Mouse (Mus musculus): ENCODE data around the gene Eps8l1. TPM values are rescaled to one million over a fixed set of nuclear protein-coding genes. Genes with fewer than 3 reads are reported as not detected.
A peak's percentile ranks its signal among the peaks of the same experiment; 100 is the strongest.
"Not testable (repeated sequence)": the region's sequence is repeated elsewhere in the genome, so short reads cannot be mapped to it uniquely, and the experiment has no call there.

Eps8l1 gene
- polyA plus RNA-seq, 1 experiment from 2014 or later = 15.5 TPM

DNA sequence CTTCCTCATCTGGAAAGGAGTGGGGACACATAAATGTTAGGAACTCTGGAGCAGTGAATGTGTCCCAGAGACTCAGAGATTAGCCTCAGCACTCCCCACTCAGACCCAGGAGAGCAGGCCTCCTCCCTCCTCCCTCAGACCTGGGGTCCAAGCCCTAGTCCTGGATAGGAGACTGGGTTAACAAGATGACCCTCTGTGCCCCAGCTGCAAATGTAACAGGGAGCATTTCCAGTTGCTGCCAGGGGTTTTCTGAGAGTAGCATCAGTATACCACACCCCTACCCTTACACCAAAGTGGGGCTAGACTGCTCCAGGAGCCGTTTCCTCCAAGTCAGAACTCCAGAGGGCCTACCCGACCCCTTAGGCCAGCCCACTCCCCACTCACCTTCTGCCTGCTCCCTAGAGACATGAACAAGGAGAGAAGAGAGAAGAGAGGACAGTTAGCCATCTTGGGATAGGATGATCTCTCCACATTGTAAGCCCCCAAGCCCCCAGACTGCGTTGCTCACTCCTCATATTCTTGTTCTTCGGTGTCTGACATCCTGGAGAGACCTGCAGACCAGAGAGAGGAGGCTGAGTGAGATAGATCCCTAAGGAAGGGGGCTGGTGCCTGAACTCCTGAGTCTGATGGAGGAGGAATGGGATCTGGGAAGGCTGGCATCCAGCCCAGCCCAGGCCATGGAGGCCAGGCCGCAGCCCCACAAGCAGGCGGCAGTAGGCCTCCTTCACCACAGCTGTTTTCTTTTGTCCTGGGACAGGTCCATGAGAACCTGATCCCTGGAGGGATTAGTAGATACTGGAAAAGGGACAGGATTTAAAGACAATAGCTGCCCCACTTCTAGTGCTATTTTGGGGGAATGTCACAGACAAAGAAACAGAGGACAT, 53.6 kb downstream of the Eps8l1 start:
- Histone ChIP-seq H3K27ac (no peak overlapping the region), H3K4me3 (no peak overlapping the region), H3K9me3 (no peaks in the 10 kb centered on the region), H3K4me2 (no peak overlapping the region), H3K9ac (no peak overlapping the region), H3K4me1 (peaks cover 39% of the 10 kb centered on the region), H3K27me3 (no peaks in the 10 kb centered on the region), H3K36me3 (no peaks in the 10 kb centered on the region)
- no peak; the same call in 1 of the 2 replicates for ATAC-seq (ENCODE audit: borderline replicate concordance, extremely low read depth, low FRiP score, low TSS enrichment)
- WGBS = 49% methylated on average over 6 of the region's 6 CpGs

DNA sequence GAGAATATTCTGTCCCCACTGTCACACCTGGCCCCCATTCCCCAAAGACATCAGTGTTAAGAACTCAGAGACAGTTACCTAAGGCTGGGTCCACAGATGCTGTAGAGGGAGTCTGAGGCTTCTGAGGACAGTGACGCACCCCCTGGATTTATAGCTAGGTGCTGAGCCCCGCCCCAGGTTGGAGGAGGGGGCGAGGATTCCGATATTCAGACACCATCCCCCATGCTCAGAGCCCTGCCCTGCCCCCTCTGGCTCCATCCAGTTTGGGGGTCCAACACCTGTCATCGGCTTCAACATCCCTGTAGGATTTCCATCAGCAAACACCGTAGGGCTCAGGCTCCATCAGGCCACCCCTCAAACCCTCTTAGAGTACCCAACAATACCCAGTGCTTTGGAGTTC, 55.4 kb downstream of the Eps8l1 start:
- ATAC-seq (ENCODE audit: borderline replicate concordance, extremely low read depth, low FRiP score, low TSS enrichment) = no peak
- Histone ChIP-seq H3K4me1 (peaks cover 28% of the 10 kb centered on the region), H3K9me3 (no peaks in the 10 kb centered on the region), H3K4me3 (no peak overlapping the region), H3K27me3 (no peaks in the 10 kb centered on the region), H3K9ac (no peak overlapping the region), H3K36me3 (no peaks in the 10 kb centered on the region), H3K27ac (no peak overlapping the region), H3K4me2 (no peak overlapping the region)
- WGBS = 46% methylated on average over 6 of the region's 6 CpGs

DNA sequence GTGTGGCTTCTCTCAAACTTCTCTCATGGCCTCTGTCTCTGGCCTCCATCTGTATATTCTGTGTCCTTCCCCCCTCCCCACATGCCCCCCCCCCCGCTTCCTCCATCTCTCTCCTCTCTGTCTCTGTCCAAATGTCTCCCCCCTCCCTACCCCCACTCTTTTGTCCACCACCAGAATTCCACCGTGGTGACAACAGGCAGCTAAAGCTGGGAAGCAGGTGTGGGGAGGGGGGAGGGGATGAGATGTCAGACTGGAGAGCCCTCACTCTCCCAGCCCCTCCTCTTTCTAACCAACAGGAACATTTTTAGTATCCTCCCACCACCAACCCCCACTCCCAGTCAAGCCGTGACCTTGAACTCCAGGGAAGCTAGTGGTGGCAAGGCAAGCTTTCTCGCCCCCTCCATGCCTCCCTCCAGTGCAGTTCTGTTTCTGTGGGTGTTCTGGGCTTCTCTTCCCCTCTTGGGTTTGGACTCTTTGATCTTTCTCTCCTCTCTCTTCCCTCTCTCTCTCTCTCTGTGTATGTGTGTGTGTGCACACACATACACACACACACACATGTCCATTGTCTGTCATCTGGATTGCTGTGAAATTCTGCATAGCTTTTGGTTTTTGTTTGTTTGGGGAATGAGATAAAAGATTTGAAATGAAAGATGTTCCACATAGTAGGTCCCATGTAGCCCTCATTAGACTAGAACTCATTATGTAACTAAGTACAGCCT, 56.0 kb downstream of the Eps8l1 start, which contains the start of gene Tnnt1:
Tnnt1 (minus strand) TSS at position 51 of the 719 bp plus-strand sequence.
- 44% methylated on average over 2 of the region's 4 CpGs for WGBS
- no peak within 1 kb of the TSS for H3K27ac ChIP-seq
- H3K4me1 ChIP-seq = peaks cover 27% of the 10 kb centered on the region

DNA sequence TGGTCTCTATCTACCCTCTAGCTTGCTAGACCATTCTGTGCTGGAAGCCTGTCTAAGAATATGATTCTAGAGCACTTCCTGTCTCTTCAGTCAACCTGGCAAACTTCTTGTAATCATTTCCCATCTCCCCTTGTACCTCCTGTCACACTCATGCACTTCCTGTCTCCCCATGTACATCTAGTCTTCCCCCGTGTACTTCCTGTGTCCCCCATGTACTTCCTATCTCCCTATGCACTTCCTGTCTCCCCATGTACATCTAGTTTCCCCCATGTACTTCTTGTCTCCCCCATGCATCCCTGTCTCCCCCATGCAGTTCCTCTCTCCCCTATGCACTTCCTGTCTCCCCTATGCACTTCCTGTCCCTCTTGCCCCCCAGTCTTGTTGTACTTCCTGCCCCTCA, 58.0 kb downstream of the Eps8l1 start:
- Histone ChIP-seq H3K9ac (no peak overlapping the region), H3K4me1 (peaks cover 18% of the 10 kb centered on the region), H3K27me3 (0 out of 2 replicates have a peak, but pooled peaks cover 5% of the 10 kb centered on the region), H3K36me3 (no peaks in the 10 kb centered on the region), H3K27ac (no peak overlapping the region), H3K4me3 (no peak overlapping the region), H3K9me3 (no peaks in the 10 kb centered on the region), H3K4me2 (no peak overlapping the region)
- WGBS = 65% methylated on average over 1 of the region's 1 CpGs
- ATAC-seq (ENCODE audit: borderline replicate concordance, extremely low read depth, low FRiP score, low TSS enrichment) = no peak

More for the DNA sequence above, 56.0 kb downstream of the Eps8l1 start, which contains the start of gene Tnnt1:
- no peak for ATAC-seq (ENCODE audit: borderline replicate concordance, extremely low read depth, low FRiP score, low TSS enrichment)
- Histone ChIP-seq H3K4me3 (no peak within 1 kb of the TSS), H3K9ac (no peak within 1 kb of the TSS), H3K4me2 (no peak within 1 kb of the TSS), H3K27me3 (0 out of 2 replicates have a peak, but pooled peaks cover under 1% of the 10 kb centered on the region), H3K9me3 (no peaks in the 10 kb centered on the region), H3K36me3 (no peaks in the 10 kb centered on the region)

DNA sequence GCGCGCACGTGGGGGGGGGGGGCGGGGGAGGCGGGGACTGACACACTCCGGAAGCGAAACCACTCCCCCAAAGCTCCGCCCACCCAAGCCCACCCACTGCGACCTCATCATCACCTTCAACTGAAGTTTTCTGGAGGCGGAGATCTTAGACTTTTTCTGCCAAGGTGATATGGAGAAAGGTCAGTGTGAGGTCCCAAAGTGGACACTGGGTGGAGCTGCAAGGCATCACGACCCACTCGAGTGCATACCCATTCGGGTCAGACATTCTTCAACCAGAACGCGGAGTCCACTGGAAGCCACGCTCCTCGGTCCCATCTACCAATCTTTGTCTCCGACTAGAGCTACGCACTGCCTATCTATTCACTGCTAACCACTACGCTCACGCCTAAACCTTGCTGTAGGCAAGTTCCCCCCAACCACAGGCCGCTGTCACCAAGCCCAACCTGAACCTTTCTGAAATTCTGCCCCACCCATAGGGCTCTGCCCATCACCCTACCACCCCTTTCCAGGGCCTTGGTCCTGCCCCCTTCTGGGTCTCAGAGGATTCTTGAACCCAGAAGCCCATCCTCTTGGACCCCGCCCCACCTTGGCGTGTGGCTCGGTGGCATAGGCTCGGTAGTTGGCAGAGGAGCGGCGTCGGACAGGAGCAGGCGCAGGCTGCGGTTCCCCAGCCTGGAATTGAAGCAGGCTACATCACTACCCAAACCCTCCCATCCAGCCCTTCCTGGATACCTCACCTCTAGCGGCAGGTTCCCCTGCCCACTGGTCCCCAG, 60.9 kb downstream of the Eps8l1 start:
- ATAC-seq (ENCODE audit: borderline replicate concordance, extremely low read depth, low FRiP score, low TSS enrichment) = peak; percentile 19; the same call in 1 of the 2 replicates
- no peaks in the 10 kb centered on the region for H3K9me3 ChIP-seq
- peaks cover 11% of the 10 kb centered on the region for H3K4me1 ChIP-seq
- no peak overlapping the region for H3K9ac ChIP-seq
- 0 out of 2 replicates have a peak, but pooled peaks cover 5% of the 10 kb centered on the region for H3K27me3 ChIP-seq
- H3K4me3 ChIP-seq = peak overlapping the region; percentile 20
- H3K36me3 ChIP-seq = no peaks in the 10 kb centered on the region
- WGBS = 25% methylated on average over 32 of the region's 32 CpGs
- H3K27ac ChIP-seq = no peak overlapping the region
- peak overlapping the region; percentile 56 for H3K4me2 ChIP-seq

DNA sequence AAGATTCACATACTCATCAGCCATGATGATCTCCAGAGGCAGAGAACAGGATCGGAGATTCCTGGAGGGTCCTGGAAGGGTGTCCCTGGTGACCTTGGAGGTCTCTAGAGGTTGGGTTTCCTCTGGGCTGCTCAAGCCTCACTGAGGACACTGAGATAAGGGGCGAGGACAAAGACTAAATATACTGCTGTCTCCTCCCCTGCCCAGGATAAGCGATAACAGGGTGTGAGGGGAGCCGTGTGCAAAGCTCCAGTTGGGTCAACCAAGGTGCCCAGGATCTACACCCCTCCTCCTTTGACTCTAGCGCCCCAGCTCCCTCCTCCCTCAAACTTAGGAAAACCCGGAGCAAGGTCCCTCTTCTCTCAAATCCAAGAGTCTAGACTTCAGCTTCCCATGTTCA, 61.8 kb downstream of the Eps8l1 start:
- Histone ChIP-seq H3K9me3 (no peaks in the 10 kb centered on the region), H3K4me3 (no peak overlapping the region), H3K4me2 (no peak overlapping the region), H3K27ac (no peak overlapping the region), H3K36me3 (no peaks in the 10 kb centered on the region), H3K4me1 (peaks cover 14% of the 10 kb centered on the region), H3K27me3 (0 out of 2 replicates have a peak, but pooled peaks cover 5% of the 10 kb centered on the region), H3K9ac (no peak overlapping the region)
- no peak for ATAC-seq (ENCODE audit: borderline replicate concordance, extremely low read depth, low FRiP score, low TSS enrichment)
- WGBS = 69% methylated on average over 6 of the region's 6 CpGs

DNA sequence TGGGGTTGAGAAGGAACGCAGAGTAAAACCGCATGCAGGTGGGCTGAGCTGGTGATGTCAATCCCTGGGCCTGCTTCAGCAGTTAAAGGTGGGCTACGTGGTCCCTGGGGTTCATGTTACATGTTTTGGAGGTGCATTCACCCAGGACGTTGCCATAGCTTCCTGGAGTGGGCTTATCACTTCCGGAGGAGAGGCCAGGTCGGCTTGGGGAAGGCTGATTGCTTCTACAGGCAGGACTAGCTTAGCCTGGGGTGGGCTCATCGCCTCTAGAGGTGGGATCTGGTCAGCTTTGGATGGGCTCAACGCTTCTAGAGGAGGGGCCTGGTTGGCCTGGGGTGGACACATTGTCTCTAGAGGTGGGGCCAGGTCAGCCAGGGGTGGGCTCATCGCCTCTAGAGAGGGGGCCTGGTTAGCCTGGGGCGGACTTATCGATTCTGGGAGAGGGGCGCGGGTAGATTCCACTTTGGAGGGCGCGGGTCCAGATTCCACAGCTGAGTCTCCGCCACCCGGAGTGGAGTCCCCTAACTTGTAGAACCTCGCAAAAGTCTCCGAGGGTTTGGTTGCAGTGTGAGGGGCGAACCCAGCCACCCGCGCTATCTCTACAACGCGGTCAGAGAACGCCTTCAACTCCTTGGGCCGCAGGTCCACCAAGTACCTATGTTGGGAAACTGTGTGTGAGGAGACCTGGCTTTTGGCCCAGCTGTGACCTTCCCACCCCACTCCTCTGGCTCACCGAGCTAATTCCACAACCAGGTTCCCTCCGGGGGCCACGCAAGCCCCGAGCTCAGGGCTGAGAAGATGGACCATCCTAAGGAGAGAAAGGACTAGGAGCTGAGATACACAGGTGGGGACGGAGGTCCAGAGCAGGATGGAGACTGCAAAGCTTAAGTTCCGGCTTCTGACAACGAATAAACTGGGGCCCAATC, 63.0 kb downstream of the Eps8l1 start:
- ATAC-seq (ENCODE audit: borderline replicate concordance, extremely low read depth, low FRiP score, low TSS enrichment) = no peak
- Histone ChIP-seq H3K4me2 (no peak overlapping the region), H3K4me1 (peaks cover 11% of the 10 kb centered on the region), H3K4me3 (no peak overlapping the region), H3K27ac (no peak overlapping the region), H3K9me3 (no peaks in the 10 kb centered on the region), H3K27me3 (0 out of 2 replicates have a peak, but pooled peaks cover 5% of the 10 kb centered on the region), H3K36me3 (no peaks in the 10 kb centered on the region), H3K9ac (no peak overlapping the region)
- 87% methylated on average over 33 of the region's 33 CpGs for WGBS

DNA sequence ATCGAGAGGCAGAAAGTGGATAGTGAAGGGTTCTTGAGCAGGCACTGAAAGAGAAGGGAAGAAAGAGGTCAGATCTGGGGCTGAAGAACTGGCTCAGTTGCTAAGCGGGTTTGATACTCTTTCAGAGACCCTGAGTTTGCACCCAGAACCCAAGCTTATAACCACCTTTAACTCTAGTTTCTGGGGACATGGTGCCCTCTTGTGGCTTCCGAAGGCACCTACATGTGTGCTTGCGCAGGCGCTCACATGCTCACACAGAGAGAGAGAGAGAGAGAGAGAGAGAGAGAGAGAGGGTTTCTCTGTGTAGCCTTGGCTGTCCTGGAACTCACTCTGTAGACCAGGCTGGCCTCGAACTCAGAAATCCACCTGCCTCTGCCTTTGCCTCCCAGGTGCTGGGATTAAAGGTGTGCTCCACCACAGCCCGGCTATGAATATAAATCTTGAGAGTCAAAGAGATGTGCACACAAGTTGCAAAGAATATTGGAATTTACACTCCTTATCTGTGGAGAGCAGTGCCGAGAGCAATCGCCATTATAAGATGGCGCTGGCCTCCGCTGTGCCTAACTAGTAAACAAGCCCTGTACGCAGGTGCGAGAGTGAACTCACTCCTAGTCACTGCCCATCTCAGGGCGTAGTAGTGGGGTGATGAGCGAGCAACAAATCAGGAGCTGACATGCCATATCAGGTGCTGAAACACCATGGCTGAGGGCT, 63.9 kb downstream of the Eps8l1 start, which contains the start of gene Tnni3:
Tnni3 (minus strand) TSS at position 18 of the 711 bp plus-strand sequence.
- peaks cover 11% of the 10 kb centered on the region for H3K4me1 ChIP-seq
- H3K36me3 ChIP-seq, H3K27ac ChIP-seq, H3K9ac ChIP-seq, H3K4me3 ChIP-seq, H3K27me3 ChIP-seq, H3K4me2 ChIP-seq, H3K9me3 ChIP-seq: not testable (repeated sequence)
- peak; percentile 8; the same call in 1 of the 2 replicates for ATAC-seq (ENCODE audit: borderline replicate concordance, extremely low read depth, low FRiP score, low TSS enrichment)
- 67% methylated on average over 15 of the region's 15 CpGs for WGBS

DNA sequence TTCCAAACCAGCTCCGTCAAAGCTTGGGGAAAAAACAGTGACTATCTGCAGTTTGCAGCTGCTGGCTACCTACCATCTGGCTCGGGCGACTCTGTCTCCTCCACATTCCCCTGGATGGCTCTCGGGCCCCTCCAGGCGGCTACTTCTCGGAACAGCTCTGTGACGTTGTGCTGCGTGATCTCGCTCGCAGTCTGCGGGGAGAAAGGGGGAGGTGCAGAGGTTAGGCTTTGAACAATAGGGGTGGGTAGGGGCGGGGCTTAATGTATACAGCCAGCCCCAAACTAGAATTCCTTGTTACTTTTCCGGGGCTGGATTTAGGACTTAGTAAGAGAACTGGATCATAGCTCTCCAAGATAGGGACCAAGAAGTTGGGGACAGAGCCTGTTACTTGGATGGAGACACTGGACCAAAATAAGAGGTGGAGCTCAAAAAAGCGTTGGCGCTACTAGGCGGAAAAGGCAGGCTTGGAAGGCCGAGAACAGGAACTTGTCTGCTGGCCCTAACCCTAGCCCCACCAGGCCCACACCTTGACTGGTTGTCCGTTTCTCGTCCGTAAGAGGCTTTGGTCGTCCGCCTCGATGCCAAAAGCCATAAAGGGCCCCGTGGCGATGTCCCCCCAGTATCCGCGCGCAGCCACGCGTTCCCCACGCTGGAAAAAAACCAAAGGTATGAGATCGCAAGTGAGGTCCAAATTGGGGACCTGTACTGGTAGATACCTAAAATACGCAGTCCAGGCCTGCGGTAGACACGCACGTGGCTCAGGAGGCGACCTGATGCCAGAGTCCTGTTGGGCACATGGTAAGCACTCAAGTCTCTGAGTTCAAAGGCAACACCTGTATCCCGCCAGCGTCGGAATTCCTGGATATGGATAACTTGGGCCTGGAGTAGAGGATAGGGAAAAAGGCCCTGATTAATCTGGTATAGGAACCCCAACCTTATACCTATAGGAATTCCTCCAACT, 66.1 kb downstream of the Eps8l1 start:
- no peaks in the 10 kb centered on the region for H3K9me3 ChIP-seq
- peak overlapping the region; percentile 76 for H3K4me2 ChIP-seq
- WGBS = 24% methylated on average over 40 of the region's 40 CpGs
- H3K4me3 ChIP-seq = peak overlapping the region; percentile 43
- 0 out of 2 replicates have a peak, but pooled peaks cover 3% of the 10 kb centered on the region for H3K27me3 ChIP-seq
- peak; percentile 93 for ATAC-seq (ENCODE audit: borderline replicate concordance, extremely low read depth, low FRiP score, low TSS enrichment)
- peaks cover 11% of the 10 kb centered on the region for H3K4me1 ChIP-seq
- peak overlapping the region; percentile 53; the same call in 1 of the 2 replicates for H3K27ac ChIP-seq
- peak overlapping the region; percentile 43 for H3K9ac ChIP-seq
- no peaks in the 10 kb centered on the region for H3K36me3 ChIP-seq
